Mouse (Mus musculus) testis, postnatal 14 days (tissue): ENCODE results near the gene Recql.

Experiments
- DNase-seq: peaks from one replicate; pipeline ENCODE4 v3.0.0; 2021; ENCODE audit warnings: low spot score

The Recql gene

DNA sequence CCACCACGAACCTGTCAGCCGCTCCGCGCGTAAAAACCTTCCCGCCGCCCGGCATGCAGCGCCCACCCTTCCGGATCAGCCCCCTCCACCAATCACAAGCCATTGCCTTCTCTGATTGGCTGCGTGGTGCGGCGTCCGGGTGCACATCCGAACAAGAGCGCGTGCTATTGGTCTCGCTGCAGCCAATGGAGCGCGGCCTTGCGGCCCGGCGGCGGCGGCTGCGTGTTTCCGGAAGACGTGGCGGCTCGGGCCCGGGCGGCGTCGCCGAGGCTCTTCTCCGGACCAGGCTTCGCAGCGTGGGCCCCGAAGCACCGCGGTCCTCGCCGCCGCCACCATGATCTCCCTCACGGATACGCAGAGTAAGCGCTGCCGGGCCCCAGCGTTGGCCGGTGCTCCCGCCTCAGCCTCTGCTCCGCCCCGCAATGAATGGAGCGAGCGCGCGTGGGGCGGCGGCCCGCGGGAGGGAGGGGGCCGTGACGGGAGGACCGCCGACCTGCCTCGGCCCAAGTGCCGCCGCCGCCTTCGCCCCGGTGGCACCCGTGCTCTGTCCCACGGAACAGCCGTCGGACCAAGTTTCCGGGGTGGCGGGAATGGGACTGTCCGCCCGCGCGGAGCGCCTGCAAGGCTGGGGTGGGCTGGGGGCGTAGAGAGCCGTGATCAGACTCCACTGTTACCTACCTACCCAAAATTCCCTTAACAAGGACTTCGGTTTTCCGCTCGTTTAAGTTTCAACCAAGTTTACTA is at the start of gene Recql, which contains the start of gene Golt1b:
TSS of gene Recql (minus strand) at position 77 of the 744 bp plus-strand sequence.
TSS of gene Golt1b (plus strand) at position 211 of the 744 bp plus-strand sequence.
- peak; percentile 98 for DNase-seq

- DNase-seq, result no peak
These were observed 42.2 kb upstream of the Recql start for GRCm38 (mm10) chr6:142429072-142429471.

DNA sequence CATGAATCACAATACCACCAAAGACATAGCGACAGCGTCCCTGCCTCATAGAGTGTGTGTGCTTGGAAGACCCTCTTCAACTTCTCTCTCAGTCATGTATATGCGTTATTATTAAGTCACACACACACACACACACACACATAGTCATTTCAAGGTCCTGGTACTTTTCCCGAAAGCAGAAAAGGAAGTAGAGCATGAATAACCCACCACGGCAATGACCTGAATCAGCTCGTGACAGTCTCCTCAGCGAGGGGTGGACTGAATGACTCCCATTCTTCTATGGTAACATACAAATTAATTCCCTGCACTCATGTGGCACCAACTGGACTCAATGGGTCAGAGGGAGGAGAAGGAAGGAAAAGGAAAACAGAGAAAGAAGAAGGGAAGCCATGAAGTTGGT is 38.1 kb upstream of the Recql start:
- DNase-seq, result no peak

- no peak for DNase-seq
These were observed 27.7 kb upstream of the Recql start for GRCm38 (mm10) chr6:142414597-142414996.

GRCm38 (mm10) chr6:142413845-142414244 is 27.0 kb upstream of the Recql start:
- DNase-seq, result no peak

DNA sequence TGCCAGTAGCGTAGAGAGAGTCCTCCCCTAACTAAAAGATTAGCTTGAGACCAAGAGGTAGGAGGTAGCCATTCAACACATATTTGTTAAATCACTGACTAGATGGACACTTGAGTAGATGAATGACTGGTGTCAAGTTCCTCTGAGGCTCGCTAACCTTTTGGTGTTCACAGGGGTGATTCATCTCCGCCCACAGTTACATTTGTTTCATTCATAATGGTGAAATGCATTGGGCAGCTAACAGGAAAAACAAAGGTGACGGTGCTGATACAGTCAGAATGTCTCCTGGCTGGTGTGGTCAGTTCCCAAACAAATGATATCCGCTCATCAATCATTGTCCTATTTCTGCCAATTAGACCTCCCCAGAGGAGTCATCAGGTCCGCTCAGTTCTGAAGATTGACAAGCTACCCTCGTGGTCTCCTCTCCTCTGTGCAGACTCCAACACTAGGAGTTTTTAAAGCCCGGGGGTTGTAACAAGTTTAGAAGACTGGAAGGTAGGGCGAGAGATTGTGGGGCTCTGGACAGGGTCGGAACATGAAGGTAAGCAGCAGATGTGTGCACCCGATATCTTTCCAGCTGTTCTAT is 26.1 kb upstream of the Recql start, which contains the start of gene Spx:
TSS of gene Spx (plus strand) at position 536 of the 586 bp plus-strand sequence.
- no peak for DNase-seq

- no peak for DNase-seq
These were observed 24.3 kb upstream of the Recql start for GRCm38 (mm10) chr6:142411140-142411539.

DNA sequence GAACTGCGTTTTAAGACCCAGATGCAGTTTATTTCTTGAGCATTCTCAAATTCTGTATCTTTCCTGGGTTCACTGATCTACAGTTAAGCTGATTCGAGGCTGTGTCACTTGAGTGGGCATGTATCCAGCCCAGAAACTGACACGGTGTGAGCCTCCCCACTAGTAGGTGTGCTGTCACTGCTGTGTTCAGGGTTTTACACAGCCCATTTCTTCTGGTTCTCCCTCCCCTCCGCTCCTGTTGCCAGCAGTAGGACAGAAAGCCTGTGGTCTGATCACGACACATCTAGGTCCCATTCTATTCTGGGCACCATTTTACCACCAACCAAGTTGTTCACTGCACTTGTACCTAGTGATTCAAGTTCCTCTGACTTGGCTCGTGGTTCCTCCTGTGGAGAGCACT is 8.9 kb upstream of the Recql start:
- no peak for DNase-seq

GRCm38 (mm10) chr6:142394669-142395068 is 7.8 kb upstream of the Recql start:
- no peak for DNase-seq

DNA sequence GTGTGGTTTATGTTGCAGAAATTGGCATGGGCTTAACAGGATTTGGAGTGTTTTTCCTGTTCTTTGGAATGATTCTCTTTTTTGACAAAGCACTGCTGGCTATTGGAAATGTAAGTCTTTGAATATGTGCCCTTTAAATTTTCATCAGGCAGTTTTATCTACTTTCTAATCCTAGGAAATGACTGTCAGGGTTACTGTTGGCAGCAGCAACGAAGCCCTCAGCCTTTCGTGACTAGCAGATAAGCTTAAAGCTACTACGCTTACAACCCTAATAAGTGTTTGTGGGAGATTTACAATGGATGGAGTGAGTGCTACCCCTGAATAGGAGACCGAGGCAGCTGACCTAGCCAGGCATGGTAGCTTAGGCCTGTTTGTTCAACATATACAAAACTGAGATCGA is 5.4 kb upstream of the Recql start:
- DNase-seq, result no peak

- no peak for DNase-seq
These were observed 2.2 kb upstream of the Recql start for GRCm38 (mm10) chr6:142389101-142389500.

GRCm38 (mm10) chr6:142387755-142388271 is 926 bp upstream of the Recql start:
- DNase-seq, result no peak

DNA sequence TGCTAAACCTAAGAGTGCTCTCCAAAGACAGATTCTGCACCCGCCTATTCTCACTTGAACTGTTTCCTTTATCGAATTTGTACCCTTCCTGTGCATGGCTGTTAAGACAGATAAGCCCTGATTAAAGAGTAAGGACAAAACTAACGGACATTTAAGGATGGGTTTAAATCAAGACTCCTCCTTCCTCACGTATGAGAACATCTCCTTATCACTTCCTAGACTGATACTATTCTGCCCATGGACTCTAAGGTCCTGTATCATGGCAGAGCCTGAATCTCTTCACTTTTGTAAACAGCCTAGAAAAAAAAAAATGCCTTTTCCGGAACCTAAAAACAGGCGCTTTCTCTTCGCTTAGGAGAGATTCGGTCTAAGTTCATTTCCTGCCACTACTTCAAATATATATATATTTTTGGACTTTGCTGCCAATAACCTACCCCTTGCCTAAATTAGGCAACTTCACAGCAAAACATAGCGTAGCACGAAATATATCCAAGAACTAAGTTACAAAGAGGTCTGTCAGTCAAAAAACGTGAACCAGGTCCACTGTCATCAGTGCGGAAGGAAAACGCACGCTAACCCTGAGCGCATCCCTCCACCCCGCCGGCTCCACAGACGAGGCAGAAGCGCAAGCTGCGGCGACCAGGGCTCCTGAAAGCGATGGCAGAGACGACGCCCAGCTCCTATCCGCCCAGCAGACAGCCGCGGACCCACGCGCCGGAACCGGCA is 439 bp downstream of the Recql start:
- DNase-seq, result no peak

GRCm38 (mm10) chr6:142384521-142384920 is 2.4 kb downstream of the Recql start:
- DNase-seq, result no peak

DNA sequence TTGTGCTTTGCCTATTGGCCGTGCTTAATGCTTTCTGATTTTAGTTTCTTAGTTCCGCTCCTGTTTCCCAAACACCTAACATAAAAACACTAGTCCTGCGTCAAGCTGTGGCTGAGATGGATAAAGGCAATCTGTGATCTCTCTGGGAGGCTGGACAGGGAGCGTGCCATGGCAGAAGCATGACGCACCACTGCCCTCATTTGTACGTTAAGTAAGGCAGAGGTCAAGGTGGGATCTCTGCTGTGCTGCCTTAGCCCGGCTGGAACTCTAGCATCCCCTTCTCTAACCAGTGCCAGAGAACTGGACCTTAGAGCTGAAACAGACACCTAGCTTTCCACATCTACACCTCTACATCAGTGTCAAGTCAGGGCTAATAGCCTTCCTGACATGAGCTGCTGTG is 5.3 kb downstream of the Recql start:
- no peak for DNase-seq

GRCm38 (mm10) chr6:142379961-142380360 is 6.9 kb downstream of the Recql start:
- no peak for DNase-seq

DNA sequence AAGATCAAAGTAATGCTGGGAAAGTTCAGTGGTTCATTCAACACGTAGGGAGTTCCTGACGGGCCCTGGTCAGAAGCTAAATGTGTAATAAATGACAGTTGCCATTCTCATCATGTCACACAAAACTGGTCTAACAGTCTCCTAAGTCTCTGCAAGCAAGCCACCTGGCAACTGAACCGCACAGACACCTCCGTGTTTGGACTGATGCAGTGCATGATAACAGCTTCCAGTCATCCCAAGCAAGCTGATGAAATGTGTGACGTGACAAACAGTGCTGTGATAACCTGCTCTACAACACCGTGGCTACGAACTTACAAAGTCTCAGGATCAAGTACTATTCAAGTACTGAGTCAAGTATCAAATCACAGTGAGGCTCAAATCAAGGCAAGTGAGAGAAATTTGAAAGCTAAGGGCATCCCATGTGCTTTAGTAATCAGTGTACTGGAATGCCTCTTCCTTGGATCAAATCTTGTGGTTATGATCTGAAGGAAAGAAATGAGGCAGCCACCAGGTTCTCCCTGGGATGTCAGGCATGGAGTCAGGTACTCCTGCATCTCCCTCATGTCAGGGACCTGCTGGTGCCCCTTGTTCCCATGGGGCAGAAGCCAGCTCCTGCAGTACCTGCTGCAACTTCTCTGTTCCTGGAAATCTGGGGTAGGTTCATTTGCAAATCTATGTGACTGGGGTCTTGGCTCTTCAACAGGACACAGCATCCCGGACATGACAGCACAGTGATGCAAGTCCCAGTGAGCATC is 8.1 kb downstream of the Recql start:
- no peak for DNase-seq

DNA sequence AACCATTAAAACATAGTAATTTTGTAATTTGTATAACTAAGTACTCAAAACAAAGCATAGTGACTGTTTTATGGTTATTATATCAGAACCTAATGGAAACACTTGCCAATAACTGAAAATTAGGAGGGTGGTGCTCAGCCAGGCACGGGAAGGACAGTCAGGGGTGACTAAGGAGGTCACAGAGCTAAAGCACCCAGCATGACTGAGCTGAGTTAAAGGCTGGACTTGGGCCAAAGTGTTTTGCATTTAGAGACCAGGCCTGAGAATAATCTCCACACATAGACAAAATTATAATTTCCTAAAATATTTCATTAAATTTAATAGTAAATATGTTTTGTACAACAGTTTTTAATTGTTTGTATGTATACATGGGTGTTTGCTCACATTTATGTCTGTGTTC is 9.8 kb downstream of the Recql start:
- no peak for DNase-seq

GRCm38 (mm10) chr6:142369568-142369967 is 17.3 kb downstream of the Recql start:
- DNase-seq, result no peak

DNA sequence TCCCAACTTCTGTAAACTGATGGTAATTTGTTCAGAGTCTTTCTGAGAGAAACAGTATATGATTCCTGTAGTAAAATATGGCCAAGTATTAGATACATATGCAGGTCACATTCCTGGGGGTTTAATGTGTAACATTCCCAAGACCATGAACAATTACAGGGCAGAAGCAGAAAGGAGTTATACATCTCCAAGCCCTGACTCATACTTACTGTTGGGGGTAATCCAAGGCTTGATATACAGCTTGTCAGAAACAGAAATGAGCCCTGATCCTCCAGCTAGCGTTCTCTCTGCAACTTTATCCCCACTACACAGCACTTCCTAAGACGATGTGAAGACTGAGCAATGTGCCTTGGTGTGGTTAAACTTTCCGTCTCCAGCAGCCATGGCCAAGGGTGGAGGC is 19.3 kb downstream of the Recql start:
- DNase-seq, result no peak

DNA sequence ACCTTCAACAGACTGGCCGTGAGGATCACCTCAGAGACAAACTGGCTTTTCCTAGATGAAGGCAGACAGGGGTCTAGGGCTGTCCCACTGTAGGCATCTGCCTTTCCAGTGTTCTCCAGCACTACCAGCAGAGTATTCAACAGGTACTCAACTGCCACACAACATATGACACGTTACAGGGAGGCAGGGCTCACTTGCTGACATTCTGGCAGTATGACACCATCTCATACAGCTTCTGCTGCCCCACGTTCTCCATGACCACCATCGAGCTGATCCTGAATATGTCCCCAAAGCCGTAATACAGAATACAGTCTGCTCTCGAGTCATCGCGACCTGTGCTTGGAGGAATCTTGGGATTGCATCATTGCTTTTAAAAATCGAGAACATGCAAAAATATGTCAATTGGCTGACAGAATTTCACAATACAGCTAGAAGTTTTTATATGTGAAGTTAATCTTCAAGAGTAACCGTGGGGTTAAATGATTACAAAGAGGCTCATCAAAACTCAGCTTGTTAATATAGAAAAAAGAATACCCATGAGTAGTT is 20.3 kb downstream of the Recql start:
- no peak for DNase-seq
